9 mouse cellular contexts compared by ENCODE assay signal in the genomic region with DNA sequence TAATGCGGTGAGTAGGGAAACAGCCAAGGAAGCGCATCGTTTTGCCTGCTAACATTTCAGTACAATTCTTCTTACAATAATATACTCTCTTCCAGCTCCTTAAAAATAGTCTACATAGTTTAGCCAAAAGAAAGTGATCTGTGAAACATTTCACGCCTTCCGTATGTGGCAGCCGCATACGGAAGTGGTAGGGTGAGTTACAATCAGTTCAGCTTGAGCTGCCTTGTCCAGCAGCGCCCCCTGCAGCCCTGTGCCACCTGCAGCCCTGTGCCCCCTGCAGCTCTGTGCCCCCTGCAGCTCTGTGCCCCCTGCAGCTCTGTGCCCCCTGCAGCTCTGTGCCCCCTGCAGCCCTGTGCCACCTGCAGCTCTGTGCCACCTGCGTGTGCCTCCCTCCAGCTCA.
DNase-seq lines count a peak whose midpoint lies in the region; ATAC-seq and TF ChIP-seq lines count a peak whose summit lies in the region.
"Had no signal": no experiment of that assay in that cellular context is flagged by ENCODE, and none has a peak within 500 bp of the region (broad histone marks: within the 10 kb centered on the region; RNA-seq: fewer than 3 reads in every experiment).

No protein-coding gene starts in this region.

- H3K4me1 ChIP-seq in forebrain, embryonic 11.5 days (replicated peaks; ENCODE audit: control insufficient read depth, insufficient read depth, low read length): no peaks in the 10 kb centered on the region
- H3K4me1 ChIP-seq in forebrain, embryonic 15.5 days: no peaks in the 10 kb centered on the region
- no peaks in the 10 kb centered on the region for H3K4me1 ChIP-seq in midbrain, postnatal 0 days (ENCODE audit: insufficient read depth, low read length)
- no peaks in the 10 kb centered on the region for H3K4me1 ChIP-seq in midbrain, embryonic 16.5 days (ENCODE audit: control insufficient read depth, insufficient read depth, low read length)
- H3K4me1 ChIP-seq in intestine, embryonic 15.5 days (replicated peaks): no peaks in the 10 kb centered on the region

- H3K4me2 ChIP-seq in forebrain, embryonic 11.5 days (ENCODE audit: low read depth, low read length, severe bottlenecking): no peak overlapping the region
- H3K4me2 ChIP-seq in forebrain, embryonic 15.5 days (replicated peaks): no peak overlapping the region
- no peak overlapping the region for H3K4me2 ChIP-seq in midbrain, postnatal 0 days (ENCODE audit: low read depth, low read length, poor library complexity, severe bottlenecking)
- no peak overlapping the region for H3K4me2 ChIP-seq in midbrain, embryonic 16.5 days (ENCODE audit: low read length)
- no peak overlapping the region for H3K4me2 ChIP-seq in intestine, embryonic 15.5 days (replicated peaks)
- H3K4me2 ChIP-seq: heart, embryonic 15.5 days had no signal

- peak; percentile 59 for DNase-seq in forebrain, embryonic 11.5 days (ENCODE audit: low spot score)
- DNase-seq in midbrain, postnatal 0 days (ENCODE audit: low spot score): peak; percentile 56
- peak; percentile 37 to 49 for DNase-seq in cerebellum, postnatal 36 days
- peak; percentile 57 for DNase-seq in kidney, postnatal 14 days
- DNase-seq in mesoderm, embryonic 11.5 days (ENCODE audit: low read depth, low spot score): peak; percentile 43

- no peaks in the 10 kb centered on the region for H3K9me3 ChIP-seq in forebrain, embryonic 11.5 days (ENCODE audit: control insufficient read depth, low read length)
- H3K9me3 ChIP-seq in forebrain, embryonic 15.5 days: no peaks in the 10 kb centered on the region
- no peaks in the 10 kb centered on the region for H3K9me3 ChIP-seq in midbrain, postnatal 0 days (ENCODE audit: low read length)
- H3K9me3 ChIP-seq in midbrain, embryonic 16.5 days (replicated peaks; ENCODE audit: control insufficient read depth, low read length, poor library complexity, severe bottlenecking): no peaks in the 10 kb centered on the region
- H3K9me3 ChIP-seq in intestine, embryonic 15.5 days: no peaks in the 10 kb centered on the region
- H3K9me3 ChIP-seq: heart, embryonic 15.5 days had no signal

- 78% methylated on average over 9 of the region's 9 CpGs for WGBS in forebrain, embryonic 11.5 days
- WGBS in forebrain, embryonic 15.5 days: 67% methylated on average over 9 of the region's 9 CpGs
- 65% methylated on average over 9 of the region's 9 CpGs for WGBS in midbrain, postnatal 0 days
- WGBS in midbrain, embryonic 16.5 days: 73% methylated on average over 9 of the region's 9 CpGs
- WGBS in intestine, embryonic 15.5 days: 77% methylated on average over 9 of the region's 9 CpGs

- H3K27me3 ChIP-seq in forebrain, embryonic 11.5 days (ENCODE audit: control insufficient read depth, insufficient read depth, low read length): no peaks in the 10 kb centered on the region
- H3K27me3 ChIP-seq in forebrain, embryonic 15.5 days: no peaks in the 10 kb centered on the region
- no peaks in the 10 kb centered on the region for H3K27me3 ChIP-seq in midbrain, postnatal 0 days (ENCODE audit: insufficient read depth, low read length)
- H3K27me3 ChIP-seq in midbrain, embryonic 16.5 days (ENCODE audit: control insufficient read depth, insufficient read depth, low read depth, low read length): no peaks in the 10 kb centered on the region
- no peaks in the 10 kb centered on the region for H3K27me3 ChIP-seq in intestine, embryonic 15.5 days (replicated peaks)
- H3K27me3 ChIP-seq: heart, embryonic 15.5 days had no signal

- H3K36me3 ChIP-seq in forebrain, embryonic 11.5 days (ENCODE audit: control insufficient read depth, insufficient read depth, low read length): peaks cover 5% of the 10 kb centered on the region; the same call in 1 of the 2 replicates
- peaks cover 16% of the 10 kb centered on the region for H3K36me3 ChIP-seq in forebrain, embryonic 15.5 days
- H3K36me3 ChIP-seq in midbrain, postnatal 0 days (ENCODE audit: insufficient read depth, low read length): peaks cover 29% of the 10 kb centered on the region
- peaks cover 15% of the 10 kb centered on the region for H3K36me3 ChIP-seq in midbrain, embryonic 16.5 days (ENCODE audit: control insufficient read depth, insufficient read depth, low read length)
- H3K36me3 ChIP-seq in intestine, embryonic 15.5 days: peaks cover 16% of the 10 kb centered on the region; the same call in 1 of the 2 replicates

- H3K9ac ChIP-seq in forebrain, embryonic 11.5 days (ENCODE audit: low read length): no peak overlapping the region
- no peak overlapping the region for H3K9ac ChIP-seq in forebrain, embryonic 15.5 days (replicated peaks)
- no peak overlapping the region for H3K9ac ChIP-seq in midbrain, postnatal 0 days (replicated peaks; ENCODE audit: low read length, poor library complexity, severe bottlenecking)
- no peak overlapping the region for H3K9ac ChIP-seq in midbrain, embryonic 16.5 days (ENCODE audit: low read depth, low read length)
- no peak overlapping the region for H3K9ac ChIP-seq in intestine, embryonic 15.5 days
- H3K9ac ChIP-seq: heart, embryonic 15.5 days had no signal

- peak; percentile 64 for TF ChIP-seq CTCF in midbrain, postnatal 0 days (IDR thresholded peaks at IDR 0.05)

- no peak for ATAC-seq in forebrain, embryonic 11.5 days (replicated peaks; ENCODE audit: low FRiP score)
- no peak for ATAC-seq in forebrain, embryonic 15.5 days (replicated peaks)
- ATAC-seq in midbrain, postnatal 0 days (ENCODE audit: low FRiP score): no peak
- no peak for ATAC-seq in midbrain, embryonic 16.5 days
- ATAC-seq in intestine, embryonic 15.5 days: no peak

- H3K27ac ChIP-seq in forebrain, embryonic 11.5 days (ENCODE audit: low read depth, low read length): no peak overlapping the region
- no peak overlapping the region for H3K27ac ChIP-seq in forebrain, embryonic 15.5 days (replicated peaks)
- no peak overlapping the region for H3K27ac ChIP-seq in midbrain, postnatal 0 days (ENCODE audit: low read depth, low read length)
- H3K27ac ChIP-seq in midbrain, embryonic 16.5 days (ENCODE audit: low read length): no peak overlapping the region
- no peak overlapping the region for H3K27ac ChIP-seq in intestine, embryonic 15.5 days
- H3K27ac ChIP-seq: heart, embryonic 15.5 days had no signal

- no peak overlapping the region for H3K4me3 ChIP-seq in forebrain, embryonic 11.5 days (ENCODE audit: low read depth, low read length)
- no peak overlapping the region for H3K4me3 ChIP-seq in forebrain, embryonic 15.5 days
- H3K4me3 ChIP-seq in midbrain, postnatal 0 days (ENCODE audit: low read depth, low read length): no peak overlapping the region
- no peak overlapping the region for H3K4me3 ChIP-seq in midbrain, embryonic 16.5 days (ENCODE audit: low read depth, low read length)
- no peak overlapping the region for H3K4me3 ChIP-seq in intestine, embryonic 15.5 days (replicated peaks)
- H3K4me3 ChIP-seq: heart, embryonic 15.5 days had no signal
